Mouse (Mus musculus) ES-CJ7 (cell line): ENCODE data around the gene Actl11.

Source experiments
- DNase-seq: peaks from one replicate; pipeline ENCODE4 v3.0.0; 2011; ENCODE audit warnings: low read depth, low spot score

The Actl11 gene

DNA sequence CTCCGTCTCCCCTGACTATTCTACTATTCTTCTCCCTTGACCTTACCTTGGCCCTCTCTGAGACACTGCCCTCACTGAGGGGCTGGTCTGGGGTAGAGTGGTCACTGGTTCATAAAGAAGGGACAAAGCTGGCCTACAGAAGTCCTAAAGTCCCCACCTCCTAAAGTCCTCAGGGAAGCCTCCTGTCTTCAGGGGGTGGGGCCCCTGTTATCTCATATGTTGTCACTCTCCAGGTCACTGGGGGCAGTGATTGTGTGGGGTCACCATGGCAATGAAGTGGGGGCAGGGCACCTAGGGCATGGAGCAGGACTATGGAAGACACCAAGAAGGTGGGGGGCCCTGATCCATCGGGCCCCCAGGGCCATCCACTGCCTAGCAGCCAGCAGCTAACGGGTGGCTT is at the start of gene Actl11:
TSS of gene Actl11 (plus strand) at position 301 of the 400 bp plus-strand sequence.
- no peak for DNase-seq

GRCm38 (mm10) chr9:107880411-107880810 is 47.9 kb upstream of the Actl11 start:
- DNase-seq = no peak

DNA sequence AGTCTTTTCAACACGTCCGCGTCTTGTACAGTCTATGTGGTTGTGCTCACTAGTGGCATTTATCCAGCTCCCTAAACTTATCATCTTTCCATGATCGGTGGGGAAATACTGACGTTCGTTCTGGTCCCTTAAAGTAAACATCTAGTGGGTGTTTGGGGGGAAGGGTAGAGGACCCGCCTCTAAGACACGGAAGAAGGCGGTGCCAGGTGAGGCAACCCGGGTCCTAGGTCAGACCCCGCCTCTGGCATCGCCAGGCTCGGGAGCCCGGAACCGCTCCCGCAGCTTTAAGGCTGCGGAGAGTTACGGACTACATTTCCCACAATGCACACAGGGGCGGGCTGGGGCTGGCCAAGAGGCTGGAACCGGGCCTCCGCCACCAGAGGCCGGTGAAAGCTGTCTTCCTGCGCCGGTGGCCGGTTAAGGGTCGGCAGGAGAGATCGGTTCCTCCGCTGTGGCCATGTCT is 40.4 kb upstream of the Actl11 start, which contains the start of gene Mon1a:
TSS of gene Mon1a (plus strand) at position 348 of the 463 bp plus-strand sequence.
- DNase-seq = peak; percentile 85

GRCm38 (mm10) chr9:107888267-107888850 is 39.9 kb upstream of the Actl11 start:
- DNase-seq = peak; percentile 55

- no peak for DNase-seq
Observed at GRCm38 (mm10) chr9:107890260-107890659, 38.0 kb upstream of the Actl11 start.

GRCm38 (mm10) chr9:107891023-107891422 is 37.2 kb upstream of the Actl11 start:
- peak; percentile 50 for DNase-seq

DNA sequence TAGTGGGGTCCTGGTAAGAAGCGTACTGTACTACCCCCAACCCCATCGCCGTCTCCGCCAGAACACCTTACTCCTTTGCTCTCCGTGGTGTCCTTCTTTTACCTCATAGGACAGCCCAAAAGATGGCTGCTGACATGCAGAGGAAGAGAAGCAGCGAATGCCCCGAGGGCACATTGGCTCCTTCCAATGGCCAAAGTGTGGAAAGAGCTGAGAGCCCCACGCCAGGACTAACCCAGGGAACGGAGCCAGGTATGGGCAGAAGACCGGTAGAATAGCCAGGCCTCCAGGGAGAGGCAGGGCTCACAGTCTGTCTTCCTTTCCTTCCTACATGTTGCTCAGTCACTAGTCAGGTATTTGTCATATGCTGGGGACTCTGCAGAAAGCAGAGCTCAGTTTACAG is 29.7 kb upstream of the Actl11 start:
- DNase-seq = no peak

GRCm38 (mm10) chr9:107899855-107900254 is 28.4 kb upstream of the Actl11 start:
- DNase-seq = no peak

DNA sequence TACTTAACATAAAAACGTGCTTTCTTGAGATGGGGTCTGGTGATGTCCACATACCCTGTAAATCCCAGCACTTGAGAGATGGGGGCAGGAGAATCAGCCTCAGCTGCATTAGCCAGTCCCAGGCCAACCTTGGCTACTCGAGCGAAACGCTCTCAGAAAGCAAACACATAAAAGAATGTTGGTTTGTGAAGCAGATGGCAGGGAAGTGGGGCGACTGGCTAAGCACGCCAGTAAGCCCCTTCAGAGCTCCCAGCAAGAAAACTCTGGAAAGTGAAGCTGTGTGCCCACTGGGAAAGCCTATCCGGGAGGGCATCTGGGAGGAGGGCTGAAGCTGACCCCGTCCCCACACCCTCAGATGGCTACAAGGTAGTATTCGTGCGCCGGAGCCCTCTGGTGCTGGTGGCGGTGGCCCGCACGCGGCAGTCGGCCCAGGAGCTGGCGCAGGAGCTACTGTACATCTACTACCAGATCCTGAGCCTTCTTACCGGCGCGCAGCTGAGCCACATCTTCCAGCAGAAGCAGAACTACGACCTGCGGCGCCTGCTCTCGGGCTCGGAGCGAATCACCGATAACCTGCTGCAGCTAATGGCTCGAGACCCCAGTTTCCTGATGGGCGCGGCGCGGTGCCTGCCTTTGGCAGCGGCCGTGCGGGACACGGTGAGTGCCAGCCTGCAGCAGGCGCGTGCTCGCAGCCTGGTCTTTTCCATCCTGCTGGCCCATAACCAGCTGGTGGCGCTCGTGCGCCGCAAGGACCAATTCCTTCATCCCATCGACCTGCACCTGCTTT is 27.2 kb upstream of the Actl11 start:
- DNase-seq = peak; percentile 93

GRCm38 (mm10) chr9:107901627-107901914 is 26.7 kb upstream of the Actl11 start:
- no peak for DNase-seq

DNA sequence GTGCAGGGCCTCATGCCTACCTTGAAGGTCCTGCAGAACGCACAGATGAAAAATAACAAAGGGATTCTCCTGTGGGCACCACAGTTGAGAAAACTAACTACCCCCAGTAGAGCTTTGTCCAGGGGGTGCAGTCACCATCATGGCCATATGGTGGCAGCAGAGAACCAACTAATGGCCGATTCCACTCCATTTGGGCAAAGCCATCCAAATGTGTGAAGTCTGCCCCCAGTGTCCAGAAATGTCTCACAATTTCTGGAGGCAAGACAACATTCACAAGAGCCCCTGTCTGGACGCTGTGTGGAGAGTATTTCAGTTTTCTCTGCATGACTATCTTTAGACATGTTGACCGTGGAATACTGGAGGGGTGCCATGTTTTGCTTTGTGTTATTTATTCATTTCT is 23.5 kb upstream of the Actl11 start:
- peak; percentile 91 for DNase-seq

- DNase-seq = peak; percentile 74
Observed at GRCm38 (mm10) chr9:107906252-107906966, 21.9 kb upstream of the Actl11 start, which contains the start of gene Mst1r. Gene Mst1r, plus strand, starts transcription at chr9:107906873.

GRCm38 (mm10) chr9:107906967-107907800 is 21.1 kb upstream of the Actl11 start:
- no peak for DNase-seq

GRCm38 (mm10) chr9:107907801-107908120 is 20.5 kb upstream of the Actl11 start:
- no peak for DNase-seq

DNA sequence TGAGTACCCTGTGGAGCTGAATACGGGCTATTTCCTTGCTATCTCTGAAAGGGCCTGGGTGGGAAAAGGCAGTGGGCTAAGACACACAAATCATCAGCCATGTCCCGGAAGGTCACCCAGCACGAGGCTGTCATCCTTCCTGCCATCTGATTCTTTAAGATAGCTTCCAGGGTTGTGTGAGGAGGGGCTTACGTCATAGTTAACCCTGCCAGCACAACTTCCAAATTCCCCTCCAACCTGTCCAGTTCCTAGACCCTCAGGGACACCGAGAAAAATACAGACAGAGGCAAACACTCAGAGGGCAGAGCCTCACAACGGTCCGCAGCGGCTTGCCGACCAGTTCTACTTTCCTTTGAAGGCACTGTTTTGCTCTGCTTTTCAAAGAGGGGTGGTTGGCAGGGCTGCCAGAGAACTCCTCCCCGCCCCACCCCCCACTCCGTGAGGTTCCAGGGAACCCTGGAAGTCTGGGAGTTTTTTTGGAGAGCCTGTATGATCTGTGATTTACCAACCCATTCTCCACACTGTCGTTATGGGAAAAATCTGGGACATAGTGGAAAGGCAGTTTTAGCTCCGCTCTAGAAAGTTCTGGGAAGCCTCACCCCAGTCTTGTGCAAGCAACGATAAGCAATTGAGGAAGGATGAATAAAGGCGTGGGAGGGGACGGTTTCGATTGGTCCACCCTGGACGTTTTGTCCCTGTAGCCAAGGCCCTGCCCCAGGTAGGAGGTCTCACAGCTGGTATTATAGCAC is 19.7 kb upstream of the Actl11 start:
- DNase-seq = no peak

DNA sequence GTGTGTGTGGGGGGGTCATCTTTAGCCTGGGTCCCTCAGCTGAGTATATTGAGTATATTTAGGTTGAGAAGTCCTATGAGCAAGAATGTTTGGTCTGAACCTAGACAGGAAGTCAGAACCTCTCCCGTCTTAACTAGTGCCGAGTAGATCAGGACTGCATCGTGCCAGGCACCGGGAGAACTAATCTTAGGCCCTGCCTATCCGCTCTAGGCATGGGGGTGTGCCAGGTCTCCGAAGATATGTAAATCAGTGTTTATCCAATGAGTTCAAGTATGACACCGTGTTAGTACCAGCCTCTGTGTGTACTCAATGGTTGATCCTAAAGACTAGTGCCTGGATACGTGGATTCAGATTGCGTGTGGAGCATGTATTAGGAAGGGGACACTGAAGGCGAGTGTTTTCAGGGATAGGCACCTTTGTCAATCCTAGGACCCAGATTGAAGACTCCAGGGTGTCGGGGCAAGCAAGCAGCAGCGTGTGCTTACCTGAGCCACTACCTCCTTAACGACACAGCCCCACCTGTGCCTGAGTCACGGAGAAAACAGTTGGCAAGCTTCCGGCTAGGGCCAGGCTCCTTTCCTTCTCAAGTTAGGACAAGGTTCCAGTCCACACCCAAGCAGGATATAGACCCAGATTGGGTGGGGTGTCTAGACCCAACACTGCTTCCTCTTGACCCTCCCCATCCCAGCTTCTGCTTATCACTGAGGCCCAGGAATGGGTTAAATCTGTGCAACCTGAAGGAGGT is 18.1 kb upstream of the Actl11 start:
- no peak for DNase-seq

DNA sequence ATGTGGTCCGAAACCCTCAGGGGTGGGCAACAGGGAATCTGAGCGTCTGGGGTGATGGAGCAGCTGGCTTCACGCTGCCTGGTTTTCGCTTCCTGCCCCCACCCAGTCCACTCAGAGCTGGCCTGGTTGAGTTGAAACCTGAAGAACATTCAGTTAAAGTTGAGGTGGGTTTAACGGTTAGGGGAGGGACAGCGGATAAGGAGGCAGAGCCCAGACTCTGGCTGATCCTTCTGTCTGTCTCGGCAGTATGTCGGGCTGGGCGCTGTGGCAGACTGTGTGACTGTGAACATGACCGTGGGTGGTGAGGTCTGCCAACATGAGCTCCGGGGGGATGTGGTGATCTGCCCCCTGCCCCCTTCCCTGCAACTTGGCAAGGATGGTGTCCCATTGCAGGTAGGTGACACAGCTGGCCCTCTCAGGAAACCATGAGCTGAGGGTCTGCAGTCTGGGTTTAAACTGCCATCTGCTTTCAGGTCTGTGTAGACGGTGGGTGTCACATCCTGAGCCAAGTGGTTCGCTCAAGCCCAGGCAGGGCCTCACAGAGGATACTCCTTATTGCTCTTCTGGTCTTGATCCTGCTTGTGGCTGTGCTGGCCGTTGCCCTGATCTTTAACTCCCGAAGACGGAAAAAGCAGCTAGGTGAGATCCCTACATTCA is 13.4 kb upstream of the Actl11 start:
- no peak for DNase-seq

DNA sequence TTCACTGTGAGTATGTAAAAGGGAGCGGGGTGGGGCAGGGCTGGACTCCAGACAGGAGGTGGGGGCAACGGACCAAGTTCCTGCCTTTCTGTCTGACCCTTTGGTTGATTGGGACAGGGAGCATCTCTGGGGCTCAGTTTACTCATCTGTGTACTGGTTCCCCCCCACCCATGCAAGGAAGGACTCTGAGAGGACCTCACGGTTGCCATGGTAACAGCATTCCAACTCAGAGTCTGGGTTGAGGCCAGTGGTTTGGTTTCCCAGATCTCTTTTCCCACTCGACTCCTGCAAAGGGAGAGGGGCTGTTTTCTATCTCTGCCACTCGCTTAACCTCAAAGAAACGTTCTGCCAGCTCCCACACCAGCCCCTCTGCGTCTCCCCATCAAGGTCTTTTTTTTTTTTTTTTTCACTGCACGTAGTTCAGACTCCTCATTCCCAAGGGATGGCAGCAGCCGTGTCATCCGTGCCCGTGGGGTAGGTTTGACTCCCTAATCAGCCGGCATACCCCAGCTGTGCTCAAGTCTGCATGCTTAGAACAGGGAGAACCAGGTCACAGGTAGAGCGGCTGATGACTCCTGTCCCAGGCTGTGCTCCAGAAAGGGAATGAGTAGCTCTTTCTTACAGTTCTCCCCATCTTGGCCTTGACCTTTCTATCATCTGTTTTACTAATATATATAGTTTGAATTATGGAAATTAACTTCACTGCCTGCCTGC is 10.2 kb upstream of the Actl11 start:
- DNase-seq = peak; percentile 55

- no peak for DNase-seq
Observed at GRCm38 (mm10) chr9:107918884-107919283, 9.4 kb upstream of the Actl11 start.
